Mouse (Mus musculus): ENCODE data around the gene Arid5b.

DNA sequence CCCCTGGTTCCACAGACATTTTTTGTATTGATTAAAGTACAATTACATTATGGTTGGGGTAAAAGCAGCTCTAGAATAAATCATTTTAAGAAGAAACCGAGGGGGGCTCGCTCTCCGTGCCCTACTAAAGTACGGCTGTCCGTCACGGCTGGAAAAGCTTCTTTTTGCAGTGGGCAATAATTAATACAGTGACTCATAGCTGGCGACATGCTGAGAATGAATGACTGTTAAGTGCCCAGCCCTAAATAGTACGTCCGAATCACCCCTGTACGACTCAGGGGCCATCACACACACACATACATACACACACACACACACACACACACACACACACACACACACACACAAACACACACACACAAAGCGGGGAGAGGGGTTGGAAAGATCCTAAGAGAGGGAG lies 75.2 kb downstream of the Arid5b start:
- TF ChIP-seq CTCF (conservative IDR thresholded peaks at IDR 0.05; ENCODE audit: low read length) (no peak), NANOG (IDR thresholded peaks at IDR 0.05; ENCODE audit: borderline replicate concordance, low read length) (no peak), POU5F1 (IDR thresholded peaks at IDR 0.05; ENCODE audit: borderline replicate concordance, low read length) (no peak)

Measured in E14TG2a.4 (cell line).